Mouse (Mus musculus): ENCODE data around the gene Ciao1. TPM values are rescaled to one million over a fixed set of nuclear protein-coding genes. Genes with fewer than 3 reads are reported as not detected.
"Not testable (repeated sequence)": the region's sequence is repeated elsewhere in the genome, so short reads cannot be mapped to it uniquely, and the experiment has no call there.

Ciao1 gene
- total RNA-seq, 2 experiments from 2014 or later, result 48.4 to 53.4 TPM

DNA sequence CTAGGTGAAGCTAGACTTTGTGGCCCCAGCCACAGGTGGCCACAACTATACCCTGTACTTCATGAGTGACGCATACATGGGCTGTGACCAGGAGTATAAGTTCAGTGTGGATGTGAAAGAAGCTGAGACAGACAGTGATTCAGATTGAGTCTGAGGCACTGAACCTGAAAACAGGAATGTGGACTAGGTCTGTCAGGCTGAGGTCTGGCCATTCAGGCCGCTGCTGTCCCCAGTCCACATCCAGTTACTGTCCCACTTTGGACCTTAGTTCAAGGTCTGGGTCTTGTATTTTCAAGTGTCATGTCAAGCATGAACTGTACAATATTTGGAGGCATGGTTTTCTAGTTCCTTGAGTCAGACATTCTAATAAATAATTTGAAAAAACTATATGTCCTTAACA lies 7.6 kb downstream of the Ciao1 start:
- H3K4me3 ChIP-seq, result no peak overlapping the region
- no peak for DNase-seq
- intact Hi-C loops (cut with DNase I), result no loop called here
- TF ChIP-seq CTCF (IDR thresholded peaks at IDR 0.05), result no peak
- no peak overlapping the region for H3K27ac ChIP-seq

- DNase-seq, result no peak
- intact Hi-C loops (cut with DNase I), result no loop called here
- Histone ChIP-seq H3K27ac (no peak overlapping the region), H3K4me3 (no peak overlapping the region)
- no peak for TF ChIP-seq CTCF (IDR thresholded peaks at IDR 0.05)
Observed at GRCm38 (mm10) chr2:127237897-127238610, 9.6 kb downstream of the Ciao1 start.

DNA sequence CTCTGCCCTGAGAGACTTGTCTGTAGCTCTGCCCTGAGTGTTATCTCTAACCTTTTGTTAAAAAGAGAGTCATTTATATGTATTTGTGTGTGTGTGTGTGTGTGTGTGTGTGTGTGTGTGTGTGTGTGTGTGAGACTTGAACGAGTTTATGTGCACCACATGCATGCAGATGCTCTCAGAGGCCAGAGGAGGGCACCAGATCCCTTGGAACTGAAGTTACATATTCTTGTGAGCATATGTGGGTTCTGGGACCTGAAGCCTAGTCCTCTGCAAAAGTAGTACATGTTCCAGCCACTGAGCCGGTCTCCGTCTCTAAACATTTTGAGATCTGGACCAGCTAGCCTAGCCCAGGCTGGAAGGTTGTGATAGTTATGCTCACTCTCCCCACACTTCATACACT lies 22.4 kb downstream of the Ciao1 start:
- Histone ChIP-seq H3K27ac (no peak overlapping the region), H3K4me3 (no peak overlapping the region)
- intact Hi-C loops (cut with DNase I), result loop anchor here (10.0 kb wide), 1 partner anchor 490 kb away; no protein-coding TSS in a partner anchor
- no peak for TF ChIP-seq CTCF (IDR thresholded peaks at IDR 0.05)
- no peak for DNase-seq

GRCm38 (mm10) chr2:127217746-127218145 lies 29.9 kb downstream of the Ciao1 start:
- TF ChIP-seq CTCF (IDR thresholded peaks at IDR 0.05), result no peak
- intact Hi-C loops (cut with DNase I), result no loop called here

DNA sequence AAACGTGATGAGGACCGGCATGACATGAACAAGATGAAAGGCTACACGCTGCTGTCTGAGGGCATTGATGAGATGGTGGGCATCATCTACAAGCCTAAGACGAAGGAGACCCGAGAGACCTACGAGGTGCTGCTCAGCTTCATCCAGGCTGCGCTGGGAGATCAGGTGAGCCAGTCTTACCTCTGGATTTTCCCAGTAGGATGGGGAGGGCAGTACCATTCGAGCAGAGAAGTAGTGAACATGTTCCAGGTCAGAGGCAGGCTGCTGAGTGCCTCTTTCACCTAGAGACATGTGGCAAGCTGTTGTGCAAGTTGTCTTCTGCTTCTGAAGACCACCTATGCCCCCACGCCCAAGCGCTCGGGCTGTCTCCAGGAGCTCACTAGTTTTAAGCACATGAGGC lies 36.9 kb downstream of the Ciao1 start:
- DNase-seq, result no peak
- no peak for TF ChIP-seq CTCF (IDR thresholded peaks at IDR 0.05)
- intact Hi-C loops (cut with DNase I), result no loop called here
- H3K27ac ChIP-seq, result no peak overlapping the region
- no peak overlapping the region for H3K4me3 ChIP-seq

More at GRCm38 (mm10) chr2:127217746-127218145, 29.9 kb downstream of the Ciao1 start:
- DNase-seq, result no peak
- H3K27ac ChIP-seq, result no peak overlapping the region
- H3K4me3 ChIP-seq, result no peak overlapping the region

- Histone ChIP-seq H3K27ac (peak overlapping the region; percentile 89), H3K4me3 (peak overlapping the region; percentile 83)
- intact Hi-C loops (cut with DNase I), result loop anchor here (2.0 to 5.0 kb wide), 2 partner anchors 60 to 136 kb away; partner anchors contain the start of gene Blvra
- no peak for TF ChIP-seq CTCF (IDR thresholded peaks at IDR 0.05)
- no peak for DNase-seq
Observed at GRCm38 (mm10) chr2:127208452-127208769, 39.2 kb downstream of the Ciao1 start.

GRCm38 (mm10) chr2:127207547-127208451 lies 39.8 kb downstream of the Ciao1 start, which contains the start of the genes 1810024B03Rik and Snrnp200:
1810024B03Rik (minus strand) TSS chr2:127208280.
Snrnp200 (plus strand) TSS chr2:127208386.
- 0 out of 2 replicates have a peak, but pooled peaks have one; percentile 1 for TF ChIP-seq CTCF (IDR thresholded peaks at IDR 0.05)
- peak; percentile 95 for DNase-seq
- peak within 1 kb of the TSS; percentile 83 for H3K4me3 ChIP-seq
- H3K27ac ChIP-seq, result peak within 1 kb of the TSS; percentile 89
- intact Hi-C loops (cut with DNase I), result loop anchor here (2.0 to 5.0 kb wide), 2 partner anchors 61 to 135 kb away; partner anchors contain the start of gene Blvra

DNA sequence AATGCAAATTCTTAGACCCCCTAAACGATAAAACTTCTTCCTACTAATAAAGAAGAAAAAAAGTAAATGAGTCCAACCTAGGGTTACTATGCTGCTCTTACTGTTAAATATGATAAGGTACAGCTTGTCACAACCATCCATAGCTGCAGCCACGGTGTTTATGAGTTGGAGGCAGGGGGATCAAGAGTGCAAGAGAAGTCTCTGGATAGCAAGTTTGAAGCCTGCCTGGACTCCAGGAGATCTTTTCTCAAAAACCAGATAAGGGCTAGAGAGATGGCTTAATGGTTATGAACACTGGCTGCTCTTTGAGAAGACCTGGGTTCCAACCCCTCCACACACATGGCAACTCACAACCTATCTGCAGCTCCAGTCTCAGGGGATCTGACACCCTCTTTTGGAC lies 40.7 kb downstream of the Ciao1 start:
- TF ChIP-seq CTCF (IDR thresholded peaks at IDR 0.05), result no peak
- intact Hi-C loops (cut with DNase I), result loop anchor here (5.0 kb wide), 1 partner anchor 135 kb away; the partner anchor contains the start of gene Blvra
- no peak for DNase-seq
- no peak overlapping the region for H3K4me3 ChIP-seq
- no peak overlapping the region for H3K27ac ChIP-seq

GRCm38 (mm10) chr2:127205936-127206335 lies 41.7 kb downstream of the Ciao1 start:
- DNase-seq, H3K4me3 ChIP-seq, H3K27ac ChIP-seq: not testable (repeated sequence)
- intact Hi-C loops (cut with DNase I), result loop anchor here (5.0 kb wide), 1 partner anchor 134 kb away; the partner anchor contains the start of gene Blvra

- TF ChIP-seq CTCF (IDR thresholded peaks at IDR 0.05), result peak; percentile 93
- Histone ChIP-seq H3K27ac (no peak overlapping the region), H3K4me3 (no peak overlapping the region)
- intact Hi-C loops (cut with DNase I), result loop anchor here (5.0 kb wide), 1 partner anchor 133 kb away; the partner anchor contains the start of gene Blvra
- peak; percentile 51 for DNase-seq
Observed at GRCm38 (mm10) chr2:127204932-127205331, 42.7 kb downstream of the Ciao1 start.

Other genes starting within 250 kb of the Ciao1 start
- gene Ap4e1, start 239.1 kb downstream of the Ciao1 start, total RNA-seq (2021), result 1 to 10 TPM; 8.3 to 9.1 TPM
- gene Blvra, start 177.2 kb downstream of the Ciao1 start, total RNA-seq (2021), result 10 to 100 TPM; 11.7 to 12.3 TPM
- gene Ncaph, start 113.9 kb downstream of the Ciao1 start, total RNA-seq (2021), result 1 to 10 TPM in 1 of 2 experiments, under 1 TPM in 1; 0.75 to 1.4 TPM
- gene Itpripl1, start 104.4 kb downstream of the Ciao1 start, total RNA-seq (2021), result 1 to 10 TPM; 5.0 to 6.8 TPM
- under 1 TPM; 0.31 to 0.69 TPM for gene 1810024B03Rik, start 39.5 kb downstream of the Ciao1 start, total RNA-seq (2021)
- gene Snrnp200, start 39.4 kb downstream of the Ciao1 start, total RNA-seq (2021), result 10 to 100 TPM; 46.2 to 46.8 TPM
- 10 to 100 TPM; 21.6 to 24.3 TPM for gene Tmem127, start 92 bp upstream of the Ciao1 start, total RNA-seq (2021)
- gene Stard7, start 22.4 kb upstream of the Ciao1 start, total RNA-seq (2021), result 100 to 1,000 TPM in 1 of 2 experiments, 10 to 100 TPM in 1; 88.9 to 152 TPM
- gene Dusp2, start 88.3 kb upstream of the Ciao1 start, total RNA-seq (2021), result 1 to 10 TPM in 1 of 2 experiments, under 1 TPM in 1; 0.59 to 1.2 TPM
- gene Astl, start 90.8 kb upstream of the Ciao1 start, total RNA-seq (2021), result under 1 TPM in 1 of 2 experiments, not detected in 1; 0.25 TPM
- gene Adra2b, start 115.4 kb upstream of the Ciao1 start, total RNA-seq (2021), result under 1 TPM; 0.39 to 0.69 TPM
- not detected for gene Gpat2, start 177.4 kb upstream of the Ciao1 start, total RNA-seq (2021)
- 10 to 100 TPM; 18.8 to 26.9 TPM for gene Fahd2a, start 196.7 kb upstream of the Ciao1 start, total RNA-seq (2021)

Data from gastrocnemius, adult 2 months (tissue).